Mouse (Mus musculus): ENCODE results near the gene Ceacam16. TPM values are rescaled to one million over a fixed set of nuclear protein-coding genes. Genes with fewer than 3 reads are reported as not detected.
A peak's percentile ranks its signal among the peaks of the same experiment; 100 is the strongest.

Ceacam16 gene
- total RNA-seq, 2 experiments from 2014 or later = not detected

DNA sequence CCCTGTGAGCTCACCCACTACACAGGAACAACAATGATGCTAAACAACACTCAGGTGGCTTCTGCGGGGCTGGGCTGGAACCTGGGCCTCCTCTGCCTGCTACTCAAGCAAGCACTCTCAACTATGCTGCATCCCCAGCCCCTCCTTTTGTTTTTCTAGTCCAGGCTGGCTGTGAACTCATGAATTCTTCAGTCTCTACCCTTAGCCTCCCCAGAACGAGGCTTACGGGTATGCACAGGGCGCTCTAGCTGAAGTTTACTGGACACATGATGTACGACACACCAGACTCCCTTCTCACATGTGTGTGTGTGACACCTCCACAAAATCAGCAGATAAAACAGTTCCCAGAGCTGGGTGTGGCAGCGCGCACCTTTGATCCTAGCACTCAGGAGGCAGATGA, 42.2 kb downstream of the Ceacam16 start:
- intact Hi-C loops (cut with DNase I) = no loop called here
- no peak for DNase-seq (ENCODE audit: low spot score in 2 of 2)

DNA sequence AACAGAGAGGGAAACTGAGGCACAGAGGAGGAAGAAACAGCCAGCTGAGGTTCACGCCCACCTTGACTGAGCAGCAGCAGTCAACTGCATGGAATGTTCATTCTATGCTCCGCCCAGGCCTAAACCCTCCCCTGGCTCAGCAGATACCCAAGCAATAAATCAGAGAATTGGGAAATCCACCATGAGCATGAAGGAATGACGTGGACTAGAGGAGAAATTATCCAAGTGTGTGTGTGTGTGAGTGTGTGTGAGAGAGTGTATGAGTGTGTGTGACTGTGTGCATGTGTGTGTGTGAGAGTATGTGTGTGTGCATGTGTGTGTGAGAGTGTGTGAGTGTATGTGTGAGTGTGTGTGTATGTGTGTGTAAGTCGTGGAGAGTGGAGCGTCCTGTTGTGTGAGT, 42.7 kb downstream of the Ceacam16 start:
- no peak for DNase-seq (ENCODE audit: low spot score in 2 of 2)
- intact Hi-C loops (cut with DNase I) = no loop called here

DNA sequence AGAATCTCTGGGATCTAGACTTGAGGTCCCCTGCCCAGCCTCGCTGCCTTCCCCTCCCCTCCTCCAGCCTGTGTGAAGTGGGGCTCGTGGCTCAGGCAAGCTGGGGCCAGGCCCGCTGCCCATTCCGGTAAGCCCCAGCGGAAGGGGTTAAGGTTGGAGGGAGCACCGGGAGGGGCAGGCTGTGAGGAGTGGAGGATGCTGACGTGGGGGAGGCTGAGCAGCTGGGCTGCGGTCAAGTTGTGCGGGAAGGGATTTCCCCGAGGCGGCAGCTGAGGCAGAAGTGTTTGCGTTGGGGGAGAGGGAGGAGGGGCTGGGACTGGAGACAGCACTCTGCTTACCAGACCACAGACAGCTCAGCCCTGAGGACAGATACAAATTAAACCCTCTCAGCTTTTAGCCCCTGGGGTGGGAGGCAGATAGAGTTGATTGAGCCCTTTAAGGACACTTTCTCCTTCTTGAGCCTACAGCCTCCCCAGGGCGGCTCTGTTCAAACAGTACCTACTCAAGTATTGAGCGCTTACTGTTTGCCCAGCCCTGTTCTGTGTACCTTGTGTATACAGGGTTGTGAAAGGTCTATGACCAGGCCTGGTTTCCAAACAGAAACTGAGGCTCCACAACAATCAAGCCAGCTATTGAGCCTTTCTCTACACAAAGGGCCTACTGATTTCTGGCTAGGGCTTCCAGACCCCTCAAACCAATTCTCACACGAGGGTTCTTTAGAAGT, 43.6 kb downstream of the Ceacam16 start:
- intact Hi-C loops (cut with DNase I) = no loop called here
- no peak for DNase-seq (ENCODE audit: low spot score in 2 of 2)

DNA sequence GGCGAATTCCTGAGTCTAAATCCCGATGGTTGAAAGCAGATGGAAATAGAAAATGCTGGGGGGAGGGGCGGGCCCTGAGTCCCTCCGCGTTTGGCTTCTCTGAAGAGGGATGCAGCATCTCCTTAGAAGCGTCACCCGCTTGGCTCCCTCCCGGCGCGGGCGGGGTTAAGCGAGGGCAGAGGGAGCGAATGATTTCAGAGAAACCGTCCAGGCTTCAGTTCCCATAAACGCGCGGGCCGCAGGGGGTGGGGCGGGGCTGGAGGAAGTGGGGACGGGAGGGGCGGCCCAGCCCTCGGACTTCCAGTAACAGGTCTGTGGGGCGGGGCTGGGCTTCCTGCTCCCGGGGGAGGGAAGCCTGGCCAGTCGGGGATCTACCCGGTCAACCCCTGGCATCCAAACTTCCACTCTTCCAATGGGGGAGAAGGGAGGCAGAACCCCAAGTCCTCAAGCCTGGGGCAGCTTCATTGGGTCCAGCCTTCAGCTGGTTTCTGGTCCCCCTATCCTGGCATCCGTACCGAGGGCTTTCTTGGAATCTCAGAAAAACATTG, 44.8 kb downstream of the Ceacam16 start:
- peak; percentile 26 to 40 for DNase-seq (ENCODE audit: low spot score in 2 of 2)

DNA sequence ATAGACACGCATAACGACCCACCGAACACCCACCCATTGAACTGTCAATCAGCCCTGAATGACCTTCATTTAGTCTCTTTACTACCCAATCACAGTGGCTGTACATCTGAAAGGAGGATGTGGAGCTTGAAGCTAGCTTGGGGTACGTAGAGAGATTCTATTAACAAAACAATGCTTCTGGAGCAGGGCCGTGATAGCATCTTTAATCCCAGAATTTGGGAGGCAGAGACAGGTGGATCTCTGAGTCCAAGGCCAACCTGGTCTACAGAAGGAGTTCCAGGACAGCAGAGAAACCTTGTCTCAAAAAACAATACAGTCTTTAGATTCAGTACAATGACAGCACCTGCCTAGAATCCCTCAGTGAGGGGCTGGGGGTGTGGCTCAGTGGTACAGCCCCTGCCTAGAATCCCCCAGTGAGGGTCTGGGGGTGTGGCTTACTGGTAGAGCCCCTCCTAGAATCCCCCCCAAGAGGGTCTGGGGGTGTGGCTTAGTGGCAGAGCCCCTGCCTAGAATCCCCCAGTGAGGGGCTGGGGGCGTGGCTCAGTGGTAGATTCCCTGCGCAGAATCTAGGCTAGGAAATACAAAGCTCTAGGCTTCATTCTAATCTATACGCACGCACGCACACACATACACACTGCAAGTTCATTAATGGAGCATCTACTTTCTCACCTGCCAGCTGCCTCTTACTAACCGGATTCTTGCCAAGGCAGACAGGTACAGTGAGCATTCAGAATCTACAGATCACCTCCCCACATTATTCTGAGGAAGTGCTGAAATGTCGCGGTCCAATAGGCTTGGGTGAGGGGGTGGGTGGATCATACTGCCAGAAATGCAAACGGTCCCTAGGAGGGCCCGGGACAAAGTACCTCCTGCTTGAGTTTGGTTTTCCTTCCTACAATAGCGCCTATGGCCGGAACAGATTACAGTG, 45.5 kb downstream of the Ceacam16 start:
- no peak for DNase-seq (ENCODE audit: low spot score in 2 of 2)
- intact Hi-C loops (cut with DNase I) = no loop called here

More for the DNA sequence above, 44.8 kb downstream of the Ceacam16 start:
- intact Hi-C loops (cut with DNase I) = no loop called here

DNA sequence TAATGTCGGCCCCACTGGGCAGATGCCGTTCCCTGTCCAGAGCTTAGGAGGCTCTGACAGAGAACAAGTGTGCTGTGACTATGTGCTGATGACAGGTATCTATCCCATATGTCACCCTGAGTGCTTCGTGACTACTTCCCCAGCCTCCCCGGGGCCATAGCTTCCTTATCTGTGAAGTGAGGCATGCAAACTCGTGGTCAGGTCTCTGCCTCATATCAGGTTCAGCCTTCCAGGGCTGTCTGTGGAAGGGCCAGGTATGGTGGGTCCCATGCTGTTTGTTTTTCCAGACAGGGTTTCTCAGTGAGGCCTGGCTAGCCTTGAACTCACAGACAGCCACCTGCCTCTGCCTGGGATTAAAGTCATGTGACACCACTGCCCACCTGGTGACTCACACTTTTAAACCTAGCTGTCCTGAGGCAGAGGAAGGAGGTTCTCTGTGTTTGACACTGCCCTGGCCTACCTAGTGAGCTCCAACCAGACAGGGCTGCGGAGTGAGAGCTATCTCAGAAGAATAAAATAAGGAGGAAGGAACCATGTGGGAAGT, 47.4 kb downstream of the Ceacam16 start:
- intact Hi-C loops (cut with DNase I) = no loop called here

DNA sequence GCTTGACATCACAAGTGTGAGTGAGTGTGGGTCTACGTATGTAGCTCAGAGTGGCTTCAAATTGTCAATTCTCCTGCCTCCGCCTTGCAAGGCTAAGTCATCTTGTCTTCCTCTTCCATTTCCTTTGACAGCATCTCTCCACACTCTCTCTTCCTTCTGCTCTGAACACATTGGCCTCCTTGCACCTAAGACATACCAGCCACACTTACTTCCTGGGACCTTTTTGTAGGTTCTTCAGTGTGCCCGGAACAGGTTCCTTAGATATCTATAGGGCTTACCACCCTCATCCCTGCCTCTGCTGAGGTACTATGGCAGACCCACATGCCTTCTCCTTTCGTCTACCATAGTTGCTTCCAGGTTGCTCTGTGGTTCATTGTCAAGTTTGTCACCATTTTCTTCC, 47.9 kb downstream of the Ceacam16 start:
- intact Hi-C loops (cut with DNase I) = no loop called here
- DNase-seq (ENCODE audit: low spot score in 2 of 2) = no peak

More for the DNA sequence above, 47.4 kb downstream of the Ceacam16 start:
- DNase-seq (ENCODE audit: low spot score in 2 of 2) = no peak

DNA sequence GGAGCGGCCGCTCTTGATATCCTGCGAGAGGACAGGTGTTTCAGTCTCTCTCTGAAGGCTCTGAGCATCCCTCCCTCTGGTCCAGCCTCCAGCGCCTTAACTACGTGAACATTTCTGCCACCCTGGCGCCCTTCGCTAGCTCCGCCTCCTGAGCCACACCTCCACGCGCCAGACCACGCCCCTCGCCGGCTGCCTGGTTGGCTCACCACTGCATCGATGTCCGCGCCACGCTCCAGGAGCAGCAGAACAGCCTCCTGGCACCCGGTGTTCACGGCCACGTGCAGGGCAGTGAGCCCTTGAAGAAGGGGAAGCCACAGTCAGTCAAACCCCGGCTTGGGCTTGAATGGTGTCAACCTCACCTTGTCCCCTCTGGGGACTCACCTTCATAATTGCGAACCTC, 50.0 kb downstream of the Ceacam16 start:
- DNase-seq (ENCODE audit: low spot score in 2 of 2) = no peak
- intact Hi-C loops (cut with DNase I) = no loop called here

DNA sequence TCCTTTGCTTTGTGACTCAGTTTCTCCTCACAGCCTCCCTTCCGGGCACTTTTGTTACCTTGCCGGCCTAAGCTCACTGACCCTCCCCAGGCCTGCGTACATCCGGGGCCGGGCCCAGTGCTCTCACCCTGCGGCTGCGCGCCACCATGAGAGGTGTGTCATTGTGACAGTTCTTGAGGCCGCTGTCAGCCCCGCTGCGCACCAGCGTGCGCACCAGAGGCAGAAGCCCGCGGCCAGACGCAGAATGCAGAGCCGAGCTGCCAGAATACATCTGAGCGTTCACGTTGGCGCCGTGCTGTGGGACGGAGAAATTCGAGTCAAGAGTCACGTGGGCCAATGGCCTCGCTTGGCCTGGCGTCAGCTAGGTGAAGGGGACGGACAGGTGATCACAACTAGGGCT, 51.7 kb downstream of the Ceacam16 start:
- intact Hi-C loops (cut with DNase I) = no loop called here
- DNase-seq (ENCODE audit: low spot score in 2 of 2) = no peak

DNA sequence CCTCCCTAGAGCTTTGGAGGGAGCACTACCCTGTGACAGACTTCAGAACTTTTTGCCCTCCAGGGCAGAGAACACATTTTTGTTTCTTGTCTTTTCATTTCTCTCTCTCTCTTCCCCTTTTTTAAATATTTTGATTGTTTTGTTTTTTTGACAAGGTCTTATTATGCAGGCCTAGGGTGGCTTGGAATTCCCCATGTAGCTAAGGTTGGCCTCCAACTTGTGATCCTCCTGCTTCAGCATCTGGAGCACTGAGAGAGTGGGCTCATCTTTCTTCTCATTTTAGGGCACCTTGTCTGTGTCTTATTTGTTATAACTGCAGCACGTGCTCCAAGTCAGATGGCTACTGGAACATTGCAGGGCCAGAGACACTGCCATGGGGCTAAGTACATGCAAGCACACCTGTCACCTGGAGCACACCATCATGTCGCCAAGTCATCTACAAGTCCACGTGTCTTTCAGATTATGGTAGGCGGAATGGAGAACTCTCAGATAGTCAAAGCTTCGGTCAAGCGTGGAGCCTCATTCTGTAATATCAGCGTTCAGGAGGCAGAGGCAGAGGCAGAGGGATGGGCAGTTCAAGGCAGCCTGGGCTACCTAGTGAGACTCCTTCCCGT, 54.6 kb downstream of the Ceacam16 start:
- intact Hi-C loops (cut with DNase I) = no loop called here
- DNase-seq (ENCODE audit: low spot score in 2 of 2) = no peak

DNA sequence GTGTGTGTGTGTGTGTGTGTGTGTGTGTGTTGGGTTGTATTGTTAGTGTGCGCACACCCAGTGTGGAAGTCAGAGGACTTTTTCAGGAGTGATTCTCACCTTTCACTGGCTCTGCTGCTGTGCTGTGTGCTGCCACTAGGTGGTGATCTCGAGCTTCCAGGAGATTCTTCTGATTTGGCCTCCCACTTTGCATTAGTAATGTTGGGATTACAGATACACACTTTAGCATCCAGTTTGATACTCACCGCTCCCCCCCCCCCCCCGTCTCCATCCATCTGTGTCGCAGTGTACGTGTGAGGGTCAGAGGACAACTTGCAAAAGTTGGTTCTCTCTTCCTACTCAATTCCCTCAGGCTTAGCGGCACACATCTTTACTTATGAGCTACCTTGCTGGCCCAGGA, 58.1 kb downstream of the Ceacam16 start:
- DNase-seq (ENCODE audit: low spot score in 2 of 2) = peak; percentile 40 to 55
- intact Hi-C loops (cut with DNase I) = loop anchor here (1.0 kb wide), 1 partner anchor 45 kb away; no protein-coding TSS in a partner anchor

Other genes starting within 250 kb of the Ceacam16 start
- 1 to 10 TPM; 4.6 to 6.7 TPM for gene Relb, start 231.9 kb downstream of the Ceacam16 start, total RNA-seq (2021)
- 100 to 1,000 TPM; 147 to 157 TPM for gene Clptm1, start 196.3 kb downstream of the Ceacam16 start, total RNA-seq (2021)
- gene Apoc2, start 183.4 kb downstream of the Ceacam16 start, total RNA-seq (2021) = not detected
- gene Gm44805, start 179.9 kb downstream of the Ceacam16 start, total RNA-seq (2021) = not detected
- not detected for gene Apoc4, start 179.8 kb downstream of the Ceacam16 start, total RNA-seq (2021)
- 1 to 10 TPM; 1.5 to 2.9 TPM for gene Apoc1, start 168.6 kb downstream of the Ceacam16 start, total RNA-seq (2021)
- 1,000 to 10,000 TPM; 1,886 to 2,087 TPM for gene Apoe, start 162.1 kb downstream of the Ceacam16 start, total RNA-seq (2021)
- 100 to 1,000 TPM; 113 to 125 TPM for gene Tomm40, start 145.9 kb downstream of the Ceacam16 start, total RNA-seq (2021)
- gene Nectin2, start 110.8 kb downstream of the Ceacam16 start, total RNA-seq (2021) = 1 to 10 TPM; 7.2 to 9.3 TPM
- 10 to 100 TPM; 12.2 to 13.1 TPM for gene Bcam, start 90.3 kb downstream of the Ceacam16 start, total RNA-seq (2021)
- gene Cblc, start 64.5 kb downstream of the Ceacam16 start, total RNA-seq (2021) = not detected
- under 1 TPM; 0.27 to 0.32 TPM for gene Bcl3, start 38.5 kb downstream of the Ceacam16 start, total RNA-seq (2021)
- gene Gm19345, start 9.3 kb downstream of the Ceacam16 start, total RNA-seq (2021) = 1 to 10 TPM; 1.2 to 2.1 TPM
- not detected for gene Ceacam19, start 26.7 kb upstream of the Ceacam16 start, total RNA-seq (2021)
- 10 to 100 TPM; 10.7 to 12.0 TPM for gene Pvr, start 59.9 kb upstream of the Ceacam16 start, total RNA-seq (2021)
- gene Igsf23, start 89.5 kb upstream of the Ceacam16 start, total RNA-seq (2021) = not detected
- gene Ceacam20, start 104.1 kb upstream of the Ceacam16 start, total RNA-seq (2021) = not detected
- gene Nlrp9b, start 130.2 kb upstream of the Ceacam16 start, total RNA-seq (2021) = not detected
- not detected for gene Vmn1r91, start 238.4 kb upstream of the Ceacam16 start, total RNA-seq (2021)

Measured in left cerebral cortex, postnatal 36 days (tissue).